Mouse (Mus musculus) olfactory bulb, adult 2 months (tissue): ENCODE data around the gene Bmp2k.

ENCODE experiments used
- CTCF ChIP-seq: fragments of 200-500 bp; IDR thresholded peaks from 2 replicates; pipeline ENCODE4 v1.5.1; 2012; ENCODE audit warnings: low read depth, mild to moderate bottlenecking, low read length, moderate library complexity; ENCODE audit not compliant: insufficient read depth
- POLR2A ChIP-seq: fragments of 200-500 bp; IDR thresholded peaks from 2 replicates; pipeline ENCODE4 v1.6.1; 2012; ENCODE audit warnings: mild to moderate bottlenecking, low read depth, low read length, moderate library complexity; ENCODE audit not compliant: insufficient read depth

- TF ChIP-seq CTCF, result no peak
- TF ChIP-seq POLR2A, result no peak
Observed at GRCm38 (mm10) chr5:96993057-96993456, 4.4 kb upstream of the Bmp2k start.
